In the genomic region with DNA sequence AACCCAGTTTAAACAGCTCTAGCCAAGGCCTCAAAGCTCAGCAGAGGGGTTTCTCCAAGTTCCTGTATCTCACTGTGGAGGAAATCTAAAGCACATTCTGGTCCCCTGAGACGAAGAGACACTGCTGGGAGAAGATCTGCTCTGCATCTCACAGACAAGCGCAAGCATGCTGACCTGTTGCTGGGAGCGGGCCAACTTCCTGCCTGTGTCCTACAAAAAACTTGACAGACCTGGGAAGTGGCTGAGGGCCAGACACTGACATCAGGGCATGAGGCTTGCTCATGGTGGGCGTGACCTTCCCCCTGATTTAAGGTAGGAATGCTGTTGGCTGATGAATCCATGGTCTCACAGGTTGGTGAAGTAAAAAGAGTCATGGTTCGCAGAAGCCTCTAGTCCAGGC, we compare ENCODE assay signal across 13 mouse cellular contexts.
DNase-seq lines count a peak whose midpoint lies in the region; ATAC-seq lines count a peak whose summit lies in the region.
"Had no signal": no experiment of that assay in that cellular context is flagged by ENCODE, and none has a peak within 500 bp of the region (broad histone marks: within the 10 kb centered on the region; RNA-seq: fewer than 3 reads in every experiment).

No protein-coding gene starts in this region.

- no peak overlapping the region for H3K27ac ChIP-seq in forebrain, embryonic 16.5 days (ENCODE audit: low read length)
- H3K27ac ChIP-seq: forebrain, embryonic 13.5 days; heart, embryonic 15.5 days; left cerebral cortex, adult 2 months; liver, embryonic 15.5 days had no signal

- H3K36me3 ChIP-seq in forebrain, embryonic 16.5 days (ENCODE audit: control insufficient read depth, insufficient read depth) = no peaks in the 10 kb centered on the region
- H3K36me3 ChIP-seq: heart, embryonic 15.5 days; liver, embryonic 15.5 days had no signal

- WGBS in forebrain, embryonic 16.5 days = 82% methylated on average over 5 of the region's 5 CpGs

- H3K4me1 ChIP-seq in forebrain, embryonic 16.5 days (replicated peaks; ENCODE audit: control insufficient read depth, insufficient read depth, low read length) = no peaks in the 10 kb centered on the region
- H3K4me1 ChIP-seq: forebrain, embryonic 13.5 days; liver, embryonic 15.5 days had no signal

- H3K9ac ChIP-seq in forebrain, embryonic 16.5 days (replicated peaks; ENCODE audit: low read depth, low read length) = no peak overlapping the region
- H3K9ac ChIP-seq: forebrain, embryonic 13.5 days; heart, embryonic 15.5 days; liver, embryonic 15.5 days had no signal

- no peaks in the 10 kb centered on the region for H3K27me3 ChIP-seq in forebrain, embryonic 16.5 days (replicated peaks; ENCODE audit: control insufficient read depth, insufficient read depth, low read length)
- H3K27me3 ChIP-seq: forebrain, embryonic 13.5 days; heart, embryonic 15.5 days; liver, embryonic 15.5 days had no signal

- no peak overlapping the region for H3K4me3 ChIP-seq in forebrain, embryonic 16.5 days (replicated peaks; ENCODE audit: low read length)
- H3K4me3 ChIP-seq: forebrain, embryonic 13.5 days; heart, embryonic 15.5 days; left cerebral cortex, adult 2 months; liver, embryonic 15.5 days had no signal

- peak; percentile 20 to 42 for DNase-seq in heart, adult 18-20 months
- DNase-seq in heart, postnatal 25 days (ENCODE audit: low spot score) = no peak
- peak; percentile 16 for DNase-seq in Muller cell, postnatal 12 days (ENCODE audit: inconsistent ontology term)
- DNase-seq in cerebellum, adult 8-10 months = peak; percentile 35
- peak; percentile 45 for DNase-seq in kidney, adult 9 months
- no peak for DNase-seq in T-cell, adult 2 months (ENCODE audit: low spot score)
- DNase-seq in layer of hippocampus, postnatal 10 days (ENCODE audit: low spot score in 2 of 2) = no peak

- ATAC-seq in forebrain, embryonic 16.5 days = no peak
- ATAC-seq: CD4-positive, CD25-positive, alpha-beta regulatory T cell, adult 4 months; forebrain, embryonic 13.5 days had no signal

- H3K4me2 ChIP-seq in forebrain, embryonic 16.5 days (ENCODE audit: low read length) = no peak overlapping the region
- H3K4me2 ChIP-seq: forebrain, embryonic 13.5 days; heart, embryonic 15.5 days; liver, embryonic 15.5 days had no signal

- H3K9me3 ChIP-seq in forebrain, embryonic 16.5 days (ENCODE audit: control insufficient read depth, low read length) = no peaks in the 10 kb centered on the region
- H3K9me3 ChIP-seq: forebrain, embryonic 13.5 days; heart, embryonic 15.5 days; liver, embryonic 15.5 days had no signal

- intact Hi-C loops in heart, postnatal 25 days (cut with DNase I) = no loop called here

Comparison
In these comparisons a context has a peak if more than half of its experiments do, and no peak if none do; other contexts are left out.
1. DNase-seq: peak in heart, adult 18-20 months (2 of 2), Muller cell, postnatal 12 days (single experiment), cerebellum, adult 8-10 months (single experiment) and kidney, adult 9 months (single experiment); none in heart, postnatal 25 days (single experiment), T-cell, adult 2 months (single experiment) and layer of hippocampus, postnatal 10 days (0 of 2).